Mouse (Mus musculus) G1E (cell line): ENCODE results near the gene Clcnkb.

Experiments used
- CTCF ChIP-seq: IDR thresholded peaks from 2 replicates; pipeline ENCODE4 v1.5.1; 2012; ENCODE audit warnings: low read depth, low read length, inconsistent platforms, mixed read lengths
- GATA1 ChIP-seq: IDR thresholded peaks from 2 replicates; pipeline ENCODE4 v1.6.1; 2012; ENCODE audit warnings: borderline replicate concordance, low read length, inconsistent platforms, mixed read lengths
- POLR2AphosphoS5 ChIP-seq: IDR thresholded peaks from 2 replicates; pipeline ENCODE4 v1.6.1; 2012; ENCODE audit warnings: low read depth, low read length, inconsistent platforms; ENCODE audit not compliant: insufficient replicate concordance
- TAL1 ChIP-seq: conservative IDR thresholded peaks from 2 replicates; pipeline ENCODE4 v1.6.1; 2012; ENCODE audit warnings: low read depth, low read length, inconsistent platforms, mixed read lengths

GRCm38 (mm10) chr4:141463472-141463871, 47.7 kb upstream of the Clcnkb start:
- TF ChIP-seq CTCF: no peak
- TF ChIP-seq TAL1: no peak
- TF ChIP-seq GATA1: no peak
- no peak for TF ChIP-seq POLR2AphosphoS5
